Mouse (Mus musculus): ENCODE data around the gene Jup. TPM values are rescaled to one million over a fixed set of nuclear protein-coding genes. Genes with fewer than 3 reads are reported as not detected.
A peak's percentile ranks its signal among the peaks of the same experiment; 100 is the strongest.
"Not testable (repeated sequence)": the region's sequence is repeated elsewhere in the genome, so short reads cannot be mapped to it uniquely, and the experiment has no call there.

Gene Jup
- total RNA-seq, 2 experiments from 2014 or later: 33.2 to 36.2 TPM

DNA sequence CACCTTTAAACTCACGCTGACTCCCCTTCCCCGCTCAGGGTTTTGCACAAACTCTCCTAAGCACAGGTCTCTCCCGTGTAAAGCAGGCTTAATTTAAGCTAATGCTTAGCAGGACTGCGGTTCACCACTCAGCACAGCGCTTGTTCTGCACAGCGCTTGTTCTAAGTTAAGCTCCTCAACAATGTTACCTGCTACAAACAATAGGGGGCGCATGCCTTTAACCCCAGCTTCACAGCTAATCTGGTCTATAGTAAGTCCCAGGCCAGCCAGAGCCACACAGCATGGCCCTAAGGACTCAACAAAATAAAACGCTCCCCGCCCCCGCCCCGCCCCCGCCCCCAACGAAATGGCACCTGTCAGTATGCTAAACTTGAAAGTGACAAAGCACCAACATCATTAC is 36.5 kb downstream of the Jup start:
- not testable (repeated sequence) for DNase-seq (ENCODE audit: extremely low spot score in 1 of 2, low spot score in 1 of 2)

DNA sequence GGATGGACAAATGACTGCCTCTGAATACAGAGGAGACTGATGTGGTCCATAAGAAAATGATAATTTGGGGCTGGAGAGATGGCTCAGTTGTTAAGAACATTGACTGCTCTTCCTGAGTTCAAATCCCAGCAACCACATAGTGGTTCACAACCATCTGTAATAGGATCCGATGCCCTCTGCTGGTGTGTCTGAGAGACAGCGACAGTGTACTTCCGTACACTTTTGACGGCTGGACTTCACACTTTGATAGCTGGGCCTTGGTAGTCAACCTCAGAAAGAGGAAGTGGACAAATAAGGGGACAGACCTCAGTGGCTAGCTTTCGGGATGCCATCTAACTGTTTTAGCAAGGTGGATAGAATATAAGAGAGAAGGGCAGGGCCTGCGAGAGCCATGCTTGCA is 37.4 kb downstream of the Jup start:
- no peak for DNase-seq (ENCODE audit: extremely low spot score in 1 of 2, low spot score in 1 of 2)

DNA sequence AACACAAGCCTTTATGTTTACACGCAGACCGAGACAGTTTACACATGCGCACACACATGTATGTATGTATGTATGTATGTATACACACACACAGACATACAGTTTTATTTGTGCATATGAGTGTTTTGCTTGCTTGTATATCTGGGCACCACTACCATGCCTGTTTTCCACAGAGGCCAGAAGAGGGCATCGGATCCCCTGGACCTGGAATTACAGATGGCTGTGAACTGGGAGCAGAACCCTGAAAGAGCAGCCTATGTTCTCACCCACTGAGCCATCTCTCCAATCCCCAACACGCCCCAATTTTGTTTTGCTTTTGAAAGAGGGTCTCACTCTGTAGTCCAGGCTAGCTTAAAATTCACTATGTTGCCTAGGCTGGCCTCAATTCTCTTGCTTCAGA is 40.2 kb downstream of the Jup start:
- no peak for DNase-seq (ENCODE audit: extremely low spot score in 1 of 2, low spot score in 1 of 2)

DNA sequence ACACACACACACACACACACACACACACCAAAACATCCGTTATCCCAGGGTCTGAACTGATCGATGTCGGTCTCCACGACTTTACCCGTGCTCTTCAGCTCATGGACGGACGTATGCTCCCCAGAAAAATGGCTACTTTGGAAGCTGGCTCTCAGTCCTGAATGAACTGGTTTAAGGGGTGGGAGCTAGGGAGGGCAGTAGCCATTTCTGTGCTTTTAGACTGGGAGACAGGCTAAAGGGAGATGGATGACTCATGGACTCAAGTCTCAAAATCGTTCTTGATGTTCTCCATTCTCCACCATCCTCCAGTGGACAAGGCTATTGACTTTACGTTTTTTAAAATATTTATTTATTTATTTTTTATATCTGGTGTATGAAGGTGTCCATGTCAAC is 40.7 kb downstream of the Jup start:
- DNase-seq (ENCODE audit: extremely low spot score in 1 of 2, low spot score in 1 of 2): no peak

DNA sequence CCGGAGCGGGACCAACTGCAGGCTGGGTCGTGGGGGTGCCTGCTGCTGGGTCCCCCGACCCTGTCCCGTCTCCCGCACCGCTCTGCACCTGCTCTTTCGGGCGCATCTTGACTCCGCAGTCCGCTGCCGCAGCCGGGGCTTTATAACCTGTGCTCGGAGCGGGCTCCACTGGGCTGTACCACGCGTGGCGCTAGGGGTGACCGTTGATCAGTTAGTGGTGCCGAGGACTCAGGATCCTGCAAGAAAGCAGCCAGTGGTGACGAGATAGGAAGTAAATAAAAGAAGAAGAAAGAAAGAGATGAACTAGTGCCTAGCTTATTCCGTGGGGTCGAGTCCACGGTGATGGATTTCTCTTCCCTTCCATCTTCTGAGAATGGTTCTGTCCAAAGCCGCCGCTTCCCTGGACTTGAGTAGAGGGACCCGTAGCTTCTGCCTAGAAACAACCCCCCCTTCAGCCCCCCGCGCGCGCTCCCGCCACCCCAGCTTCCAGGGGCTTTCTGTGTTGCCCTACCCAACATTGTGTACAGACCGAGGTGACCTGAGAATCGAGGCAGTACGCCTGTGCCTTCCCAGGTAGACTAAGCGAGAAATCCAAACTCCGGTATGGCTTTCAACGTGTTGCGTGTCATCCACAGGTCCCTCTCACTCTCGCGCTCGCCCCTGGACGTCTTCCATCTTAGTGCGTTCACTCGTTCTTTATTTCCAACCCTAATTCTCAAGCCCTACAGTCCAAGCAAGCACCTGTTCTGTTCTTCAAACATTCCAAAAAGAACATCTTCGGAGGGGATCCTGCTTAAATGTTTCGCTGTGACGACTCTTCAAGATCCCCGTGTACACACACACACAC is 41.4 kb downstream of the Jup start, which contains the start of gene Hap1:
Hap1 (minus strand) TSS at position 157 of the 847 bp plus-strand sequence.
- peak; percentile 74 to 75 for DNase-seq (ENCODE audit: extremely low spot score in 1 of 2, low spot score in 1 of 2)

DNA sequence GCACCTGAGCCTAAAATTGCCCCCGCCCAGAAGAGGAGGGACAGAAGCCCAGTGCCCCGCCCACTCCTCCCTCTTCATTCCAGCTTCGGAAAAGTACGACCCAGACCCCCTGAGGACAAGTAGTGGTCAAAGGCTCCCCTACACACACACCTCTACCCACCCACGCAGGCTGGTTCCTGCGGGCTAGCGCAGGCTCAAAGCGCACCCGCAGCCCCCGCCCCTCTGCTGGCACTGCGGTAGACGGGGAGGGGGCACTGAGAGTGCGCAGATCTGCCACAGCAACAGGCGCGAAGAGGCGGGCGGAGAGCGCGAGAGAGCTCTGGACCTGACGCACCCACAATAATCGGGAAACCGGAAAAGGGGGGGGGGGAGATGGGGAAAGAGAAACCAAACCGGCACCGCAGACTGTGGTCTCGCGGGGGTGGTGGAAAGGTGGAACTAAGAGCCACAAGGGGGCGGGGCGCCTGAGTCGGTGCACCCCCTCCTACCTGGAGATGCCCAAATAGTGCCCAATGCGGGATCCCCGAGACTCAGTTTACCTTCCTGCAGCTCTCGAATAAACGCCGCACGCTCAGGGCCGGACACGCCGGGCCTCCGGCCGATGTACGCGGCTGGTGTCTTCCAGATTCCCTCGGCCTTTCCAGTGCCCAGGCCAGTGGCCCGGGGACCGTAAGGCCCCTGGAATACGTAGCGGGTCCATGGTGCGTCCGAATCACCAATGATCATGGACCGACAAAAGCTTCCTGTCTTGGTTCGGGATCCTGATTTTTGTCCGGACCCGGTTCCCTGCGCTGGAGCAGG is 42.2 kb downstream of the Jup start:
- peak; percentile 34 to 46 for DNase-seq (ENCODE audit: extremely low spot score in 1 of 2, low spot score in 1 of 2)

DNA sequence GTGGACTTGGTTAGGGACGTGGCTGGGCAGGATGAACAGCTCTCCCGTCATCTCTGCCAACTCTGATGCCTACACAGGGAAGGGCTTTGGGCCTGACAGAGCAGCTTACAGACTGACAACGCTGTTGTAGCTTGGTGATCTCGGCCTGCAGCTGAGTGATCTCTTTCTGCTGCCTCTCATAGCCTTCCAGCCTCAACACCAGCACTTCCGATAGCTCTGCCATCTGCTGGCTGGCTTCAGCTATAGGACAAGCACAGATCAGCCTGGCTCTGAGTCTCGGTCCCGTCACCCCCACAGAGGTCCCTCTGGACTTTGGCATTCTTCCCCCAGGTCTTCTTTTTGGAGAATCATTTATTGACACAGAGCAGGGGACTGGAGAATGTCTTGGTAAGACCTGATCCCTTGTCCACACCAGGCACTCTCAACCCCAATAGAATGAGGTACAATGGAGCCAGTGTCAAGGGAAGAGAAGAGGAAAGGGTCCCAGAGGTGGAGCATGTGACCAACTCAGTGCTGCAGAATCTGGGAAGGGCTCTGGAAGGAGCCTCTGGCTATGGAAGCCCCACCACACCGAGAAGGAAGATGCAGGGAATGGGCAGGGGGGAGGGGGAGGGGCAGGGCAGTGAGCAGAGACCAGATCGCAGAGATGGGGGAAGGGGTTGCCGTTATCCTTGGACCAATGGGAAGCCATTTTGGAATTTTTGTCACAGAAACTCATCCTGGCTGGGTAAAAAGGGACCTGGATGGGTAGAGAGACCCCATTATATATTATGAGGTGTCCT is 45.3 kb downstream of the Jup start:
- DNase-seq (ENCODE audit: extremely low spot score in 1 of 2, low spot score in 1 of 2): peak in 1 of 2 experiments; percentile 42

DNA sequence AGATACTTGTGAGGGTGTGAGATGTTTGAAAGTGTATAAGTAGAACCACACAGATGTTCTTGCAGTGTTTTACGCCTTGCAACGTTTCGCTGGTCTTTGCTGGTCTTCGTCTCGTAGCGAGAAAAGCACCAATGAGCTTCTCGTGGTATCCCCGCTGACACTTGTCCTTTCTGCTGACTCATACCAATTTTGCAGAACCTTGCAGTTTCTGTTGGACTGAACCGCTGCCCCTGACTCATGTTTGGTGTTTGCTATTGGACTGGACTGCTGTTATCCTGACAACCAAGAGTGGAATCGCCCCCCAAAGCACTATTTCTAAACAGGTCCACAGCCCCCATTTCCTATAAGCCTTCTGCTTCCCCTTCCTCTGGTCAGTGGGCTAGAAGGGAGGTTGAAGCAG is 53.3 kb downstream of the Jup start:
- no peak for DNase-seq (ENCODE audit: extremely low spot score in 1 of 2, low spot score in 1 of 2)

DNA sequence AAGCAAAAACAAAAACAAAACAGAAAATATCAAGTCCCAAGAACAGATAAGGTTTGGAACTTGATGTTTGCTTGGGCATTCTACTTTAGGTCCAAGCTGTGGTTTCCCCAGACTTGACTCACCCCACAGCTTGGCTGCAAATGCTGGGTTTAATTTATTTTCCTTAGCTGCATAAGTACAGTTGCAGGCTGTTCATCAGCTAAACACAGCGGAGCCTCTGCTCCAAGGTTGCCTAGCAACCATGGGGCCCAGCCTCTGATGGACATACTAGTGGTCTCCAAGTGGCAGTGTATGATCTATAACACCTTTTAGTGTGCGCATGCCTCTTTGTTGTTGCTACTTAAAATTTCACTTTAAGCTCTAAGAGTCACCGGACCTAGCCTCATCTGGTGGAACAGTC is 61.8 kb downstream of the Jup start:
- DNase-seq (ENCODE audit: extremely low spot score in 1 of 2, low spot score in 1 of 2): no peak

DNA sequence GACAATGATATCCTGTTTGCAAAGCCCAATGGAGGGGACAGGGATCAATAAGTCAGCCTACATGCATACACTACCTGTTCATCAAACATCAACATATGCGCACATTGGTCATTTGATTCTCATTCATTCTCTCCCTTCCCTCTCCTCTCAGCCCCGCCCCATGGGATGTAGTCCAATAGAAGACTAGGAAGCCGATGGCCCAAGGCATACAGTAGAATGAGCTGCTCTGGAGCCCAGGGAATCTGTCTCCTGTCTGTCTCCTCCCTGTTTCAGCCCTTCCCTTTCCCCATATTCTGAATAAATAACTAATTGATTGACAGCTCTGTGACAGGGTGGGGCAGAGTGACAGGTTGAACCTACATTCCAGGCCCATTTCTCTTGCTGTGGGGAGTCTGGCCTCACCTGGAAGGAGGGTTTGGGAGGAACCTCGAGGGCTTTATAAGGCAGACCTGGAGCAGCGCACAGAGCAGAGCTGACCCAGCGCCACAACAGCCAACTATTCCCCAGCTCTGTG is 63.6 kb downstream of the Jup start, which contains the start of gene Gast:
Gast (plus strand) TSS at position 464 of the 514 bp plus-strand sequence.
- no peak for DNase-seq (ENCODE audit: extremely low spot score in 1 of 2, low spot score in 1 of 2)

DNA sequence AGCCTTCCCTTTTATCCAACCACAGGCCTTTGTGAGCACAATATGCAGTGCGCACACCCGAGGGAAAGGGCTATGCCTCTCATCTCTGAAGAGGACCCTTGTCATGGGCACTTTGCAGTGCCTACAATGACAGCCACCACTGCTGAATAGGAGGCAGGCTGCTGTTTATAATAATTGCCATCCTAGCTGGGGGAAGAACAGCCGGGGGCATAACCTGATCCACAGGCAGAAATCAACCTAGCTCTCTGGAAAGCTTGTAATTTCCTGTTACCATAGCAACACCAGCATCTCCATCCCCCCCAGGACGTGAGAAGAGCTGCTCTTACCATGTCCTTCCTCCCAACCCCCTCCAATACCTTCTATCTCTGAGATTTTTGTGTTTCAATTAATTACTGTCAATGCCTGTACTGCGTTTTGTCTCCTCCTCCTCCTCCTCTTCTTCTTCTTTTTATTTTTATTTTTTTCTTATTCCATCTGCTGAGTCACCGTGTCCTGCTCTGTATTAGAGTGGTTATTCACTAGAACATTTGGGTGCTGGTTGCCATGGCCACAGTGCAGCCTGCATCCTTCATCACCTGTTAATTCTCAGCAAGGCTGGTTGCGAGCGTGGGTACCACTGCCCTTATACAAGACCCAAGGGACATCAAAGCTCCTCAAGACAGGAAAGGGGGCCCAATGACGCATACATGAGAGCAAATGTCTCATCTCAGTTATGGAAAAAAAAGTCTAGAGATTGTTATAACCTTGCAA is 64.6 kb downstream of the Jup start:
- DNase-seq (ENCODE audit: extremely low spot score in 1 of 2, low spot score in 1 of 2): peak in 1 of 2 experiments; percentile 45

DNA sequence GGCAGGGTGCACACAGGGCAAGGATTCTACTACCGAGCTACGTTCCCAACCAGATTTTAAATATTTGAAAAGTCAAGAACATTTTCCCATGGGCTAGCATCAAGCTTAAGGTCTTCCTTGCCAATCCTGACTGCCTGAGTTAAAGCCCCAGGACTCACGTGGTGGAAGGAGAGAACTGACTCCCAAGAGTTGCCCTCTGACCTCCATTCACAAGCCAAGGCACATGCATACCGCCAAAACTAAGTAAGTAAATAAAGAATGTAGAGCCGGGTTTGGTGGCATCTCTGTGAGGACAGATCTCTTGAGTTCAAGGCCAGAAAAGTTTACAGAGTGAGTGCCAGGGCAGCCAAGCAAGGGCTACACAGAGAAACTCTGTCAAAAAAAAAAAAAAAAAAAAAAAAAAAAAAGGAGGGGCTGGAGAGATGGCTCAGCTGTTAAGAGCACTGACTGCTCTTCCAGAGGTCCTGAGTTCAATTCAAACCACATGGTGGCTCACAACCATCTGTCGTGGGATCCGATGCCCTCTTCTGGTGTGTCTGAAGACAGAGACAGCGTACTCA is 66.7 kb downstream of the Jup start:
- DNase-seq (ENCODE audit: extremely low spot score in 1 of 2, low spot score in 1 of 2): not testable (repeated sequence)

DNA sequence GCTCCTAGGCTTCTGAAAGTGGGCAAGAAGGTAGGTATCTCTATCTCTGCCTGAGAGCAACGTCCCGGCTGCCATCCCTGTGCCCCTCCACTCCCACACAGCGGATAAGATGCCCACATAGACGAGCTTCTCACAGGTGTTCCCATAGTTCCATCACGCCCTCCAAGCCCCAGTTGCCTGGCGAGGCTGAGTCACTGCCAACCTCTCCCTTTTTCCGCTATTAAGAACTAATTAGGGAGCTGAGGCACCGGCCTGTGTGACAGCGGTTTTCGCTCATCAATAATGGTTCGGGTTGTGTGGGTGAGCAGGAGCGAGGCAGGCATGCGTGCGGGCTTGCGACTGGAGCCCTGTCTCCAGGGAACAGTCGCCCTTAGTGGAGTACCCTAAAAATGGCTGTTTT is 67.3 kb downstream of the Jup start:
- no peak for DNase-seq (ENCODE audit: extremely low spot score in 1 of 2, low spot score in 1 of 2)

DNA sequence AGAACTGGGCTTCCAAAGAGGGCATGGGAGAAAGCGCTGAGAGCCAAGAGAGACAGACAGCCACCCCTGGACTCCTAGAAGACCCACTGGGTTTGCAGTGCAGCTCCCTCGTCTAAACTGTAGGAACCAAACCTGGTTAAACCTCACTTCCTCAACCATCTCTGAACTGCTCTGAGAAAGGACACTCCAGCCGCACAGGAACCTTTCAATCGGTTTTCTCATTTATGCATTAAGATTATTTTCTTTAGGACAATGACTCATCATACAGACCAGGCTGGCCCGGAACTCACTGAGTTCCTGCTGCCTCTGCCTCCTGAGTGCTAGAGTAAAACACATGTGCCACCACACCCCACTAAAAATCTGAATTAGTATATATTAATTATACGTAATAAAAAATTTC is 69.8 kb downstream of the Jup start:
- no peak for DNase-seq (ENCODE audit: extremely low spot score in 1 of 2, low spot score in 1 of 2)

DNA sequence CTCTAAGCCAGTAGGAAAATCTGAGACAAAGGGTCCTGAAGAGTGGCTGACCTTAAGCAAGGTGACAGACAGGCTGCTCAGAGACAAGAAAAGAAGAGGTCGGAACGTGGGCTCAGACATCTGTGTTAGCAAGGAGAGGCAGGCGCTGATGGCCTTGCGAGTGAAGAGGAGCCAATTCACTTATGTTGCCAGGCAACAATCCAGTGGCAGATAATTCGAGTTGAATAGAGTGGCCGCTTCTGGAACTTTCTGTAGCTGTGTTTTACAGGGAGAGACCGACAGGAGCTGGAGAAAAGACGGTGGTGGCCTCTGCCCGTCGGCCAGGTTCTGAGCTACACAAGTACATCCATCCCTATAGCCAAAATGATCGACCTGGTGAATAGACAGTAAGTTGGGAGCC is 70.2 kb downstream of the Jup start:
- DNase-seq (ENCODE audit: extremely low spot score in 1 of 2, low spot score in 1 of 2): no peak

DNA sequence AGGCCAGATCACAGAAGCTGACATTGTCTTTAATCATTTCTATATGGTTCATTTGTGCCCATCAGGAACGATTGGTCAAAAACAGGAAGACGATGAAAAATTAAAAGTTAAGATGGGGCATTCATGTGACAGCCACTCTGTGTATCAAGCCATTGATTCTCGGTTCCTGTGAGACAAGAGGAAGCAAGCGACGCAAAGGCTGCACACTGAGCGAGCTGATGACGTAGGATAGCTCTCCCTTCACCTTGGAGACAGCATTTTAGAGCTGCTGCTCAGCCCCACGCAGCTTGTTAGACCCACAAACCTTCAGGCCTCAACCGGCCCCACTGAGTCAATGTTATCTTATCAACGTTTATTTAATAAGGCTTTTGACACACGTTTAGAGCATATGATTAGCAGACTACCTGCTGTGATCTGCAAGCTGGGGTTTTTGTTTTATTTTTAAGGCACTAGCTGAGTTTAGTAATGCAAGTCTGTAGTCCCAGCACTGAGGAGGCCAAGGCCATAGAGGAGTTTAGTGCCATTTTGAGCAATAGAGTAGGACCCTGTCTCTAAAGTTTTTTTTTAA is 72.4 kb downstream of the Jup start:
- DNase-seq (ENCODE audit: extremely low spot score in 1 of 2, low spot score in 1 of 2): no peak

DNA sequence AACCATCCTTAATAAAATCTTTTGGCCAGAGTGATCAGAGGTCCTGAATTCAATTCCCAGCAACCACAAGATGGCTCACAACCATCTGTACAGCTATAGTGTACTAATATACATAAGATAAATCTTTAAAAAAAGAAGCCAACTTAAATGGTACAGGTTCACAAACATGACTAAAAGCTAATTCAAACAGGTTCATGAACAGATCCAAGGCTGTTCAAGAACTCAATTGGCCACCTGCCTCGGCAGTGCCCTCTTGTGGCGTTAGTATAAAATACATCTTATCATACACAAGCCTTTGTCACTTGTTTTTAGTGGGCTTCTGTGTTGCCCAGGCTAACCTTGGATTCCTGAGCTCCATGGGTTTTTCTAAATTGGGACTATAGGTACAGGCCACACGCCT is 74.0 kb downstream of the Jup start:
- DNase-seq (ENCODE audit: extremely low spot score in 1 of 2, low spot score in 1 of 2): peak in 1 of 2 experiments; percentile 63

DNA sequence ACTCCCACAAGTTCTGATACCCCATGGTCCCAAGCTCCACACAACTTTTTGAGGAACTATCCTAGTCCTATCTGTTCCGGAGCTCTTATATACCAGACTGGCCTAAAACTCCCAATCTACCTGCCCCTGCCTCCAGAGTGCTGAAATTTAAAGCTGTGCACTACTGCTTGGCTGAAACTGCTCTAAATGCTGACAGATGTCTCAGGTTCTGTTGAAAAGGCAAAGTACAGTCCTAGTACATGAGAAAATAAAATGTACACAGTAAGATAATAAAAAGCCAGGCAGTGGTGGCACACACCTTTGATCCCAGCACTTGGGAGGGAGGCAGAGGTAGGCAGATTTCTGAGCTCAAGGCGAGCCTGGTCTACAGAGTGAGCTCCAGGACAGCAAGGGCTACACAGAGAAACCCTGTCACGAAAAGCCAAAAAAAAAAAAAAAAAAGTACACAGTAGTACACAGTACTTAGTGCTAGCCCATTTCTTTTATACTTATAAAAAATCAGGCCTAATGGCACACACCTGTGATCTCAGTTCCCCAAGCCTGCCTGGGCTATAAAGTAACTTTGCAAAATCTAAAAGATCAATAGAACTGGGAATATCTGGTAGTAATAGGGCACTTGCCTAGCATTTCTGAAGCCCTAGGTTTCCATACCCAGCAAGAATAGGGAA is 74.8 kb downstream of the Jup start:
- no peak for DNase-seq (ENCODE audit: extremely low spot score in 1 of 2, low spot score in 1 of 2)

Data from layer of hippocampus, postnatal 25 days (tissue).